Mouse (Mus musculus) olfactory bulb, adult 2 months (tissue): ENCODE measurements around the gene Sprr2f.

ENCODE experiments used
- CTCF ChIP-seq: fragments of 200-500 bp; IDR thresholded peaks from 2 replicates; pipeline ENCODE4 v1.5.1; 2012; ENCODE audit warnings: low read depth, mild to moderate bottlenecking, low read length, moderate library complexity; ENCODE audit not compliant: insufficient read depth
- POLR2A ChIP-seq: fragments of 200-500 bp; IDR thresholded peaks from 2 replicates; pipeline ENCODE4 v1.6.1; 2012; ENCODE audit warnings: mild to moderate bottlenecking, low read depth, low read length, moderate library complexity; ENCODE audit not compliant: insufficient read depth

DNA sequence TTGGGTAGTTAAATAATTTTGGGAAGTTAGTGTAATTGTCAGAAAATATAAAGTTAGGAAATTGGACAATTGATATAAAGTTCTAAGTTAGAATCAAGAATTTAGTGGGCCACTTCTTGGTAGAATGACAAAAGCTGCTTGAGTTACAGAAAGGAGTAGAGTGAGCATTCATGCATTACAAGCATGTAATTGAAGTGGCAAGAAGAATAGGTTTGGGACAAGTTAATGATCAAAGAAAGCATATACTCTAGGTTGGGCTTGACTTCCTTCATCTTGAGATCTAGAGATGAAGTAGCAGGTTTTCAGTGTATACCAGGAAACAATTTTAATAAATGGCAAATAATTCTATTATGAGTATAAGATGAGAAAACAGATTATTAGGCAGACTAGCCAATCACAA, 3.4 kb upstream of the Sprr2f start:
- TF ChIP-seq POLR2A (no peak), CTCF (no peak)
